Mouse (Mus musculus): ENCODE measurements around the gene Plekhh2. TPM values are rescaled to one million over a fixed set of nuclear protein-coding genes. Genes with fewer than 3 reads are reported as not detected.

The Plekhh2 gene
- total and polyA plus RNA-seq, 3 experiments, result 0.21 to 1.7 (median 1.1) TPM

DNA sequence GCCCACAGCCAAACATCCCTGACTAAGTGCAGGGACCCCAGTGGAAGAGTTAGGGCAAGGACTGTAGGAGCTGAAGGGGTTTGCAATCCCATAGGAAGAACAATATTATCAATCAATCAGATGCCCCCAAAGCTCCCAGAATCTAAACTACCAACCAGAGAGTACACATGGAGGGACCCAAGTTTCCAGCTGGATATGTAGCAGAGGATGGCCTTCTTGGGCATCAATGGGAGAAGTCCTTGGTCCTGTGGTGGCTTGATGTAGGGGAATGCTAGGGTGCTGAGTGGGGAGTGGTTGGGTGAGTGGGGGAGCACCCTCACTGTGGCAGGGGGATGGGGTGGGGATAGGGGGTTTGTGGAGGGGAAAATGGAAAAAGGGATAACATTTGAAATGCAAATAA is 8.4 kb downstream of the Plekhh2 start:
- TF ChIP-seq CTCF (conservative IDR thresholded peaks at IDR 0.05 in 1 of 2, IDR thresholded peaks at IDR 0.05 in 1 of 2; ENCODE audit: low read depth in 2 of 2, low read length in 2 of 2) (no peak), ELF1 (IDR thresholded peaks at IDR 0.05; ENCODE audit: low read depth, low read length) (no peak), GABPA (IDR thresholded peaks at IDR 0.05; ENCODE audit: insufficient replicate concordance, low read depth, low read length) (no peak), MXI1 (IDR thresholded peaks at IDR 0.05; ENCODE audit: low read depth, low read length) (no peak), MYC (IDR thresholded peaks at IDR 0.05; ENCODE audit: low read depth, low read length) (no peak), BHLHE40 (IDR thresholded peaks at IDR 0.05; ENCODE audit: low read depth, low read length) (no peak), CHD2 (IDR thresholded peaks at IDR 0.05; ENCODE audit: low read length) (no peak), MAZ (IDR thresholded peaks at IDR 0.05; ENCODE audit: low read depth, low read length) (no peak), UBTF (IDR thresholded peaks at IDR 0.05; ENCODE audit: low read depth, low read length) (no peak), CHD1 (IDR thresholded peaks at IDR 0.05; ENCODE audit: low read depth, low read length) (no peak), SIN3A (IDR thresholded peaks at IDR 0.05; ENCODE audit: low read length) (no peak)
- Histone ChIP-seq H3K4me1 (ENCODE audit: control insufficient read depth in 1 of 2, insufficient read depth in 2 of 2) (0 out of 4 replicates have a peak, but pooled peaks cover 0 to 3% of the 10 kb centered on the region in 2 experiments), H3K27me3 (replicated peaks) (no peaks in the 10 kb centered on the region), H3K36me3 (replicated peaks in 1 of 2; ENCODE audit: control insufficient read depth in 1 of 2, insufficient read depth in 1 of 2, low read length in 1 of 2) (no peaks in the 10 kb centered on the region), H3K9ac (ENCODE audit: insufficient read depth, low read depth) (no peak overlapping the region), H3K4me3 (replicated peaks in 1 of 3; ENCODE audit: low read depth in 2 of 3, low read length in 2 of 3, poor library complexity in 1 of 3) (no peak overlapping the region), H3K9me3 (replicated peaks; ENCODE audit: low read length) (no peaks in the 10 kb centered on the region), H3K27ac (ENCODE audit: insufficient read depth, low read depth) (no peak overlapping the region), H3K79me2 (replicated peaks; ENCODE audit: control insufficient read depth, extremely low read depth, insufficient read depth, poor library complexity, severe bottlenecking) (no peaks in the 10 kb centered on the region), H3K4me2 (ENCODE audit: insufficient read depth, low read depth, poor library complexity, severe bottlenecking) (no peak overlapping the region)
- no peak for DNase-seq (ENCODE audit: extremely low read depth)
- in situ Hi-C loops (cut with MboI; ENCODE audit: low pct_ligation_motif_present, low pct_unique_long_range_greater_than_20kb, low sequenced_read_pairs), result no loop called here
- dilution Hi-C loops (cut with MboI; ENCODE audit: extremely low pct_ligation_motif_present, extremely low pct_unique_long_range_greater_than_20kb, low sequenced_read_pairs), result no loop called here

DNA sequence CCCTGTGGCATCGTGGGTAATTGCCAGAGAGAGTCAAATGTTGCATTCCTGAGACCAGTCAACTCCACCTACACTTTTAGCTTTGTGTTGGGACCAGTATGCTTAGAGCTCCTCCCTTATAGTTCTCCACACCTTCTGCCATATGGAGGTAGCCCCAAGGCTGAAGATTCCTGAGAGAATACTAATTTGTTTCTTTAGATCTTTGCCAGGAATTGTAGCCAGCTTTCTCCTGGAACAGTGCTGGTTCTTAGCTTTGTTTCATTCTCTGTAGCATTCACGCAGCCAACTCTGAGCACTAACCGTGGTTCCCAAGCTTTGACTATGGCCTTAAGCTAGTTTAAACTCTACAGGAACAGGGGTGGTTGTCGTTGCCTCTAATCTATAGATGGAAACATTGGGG is 17.7 kb downstream of the Plekhh2 start:
- H3K27me3 ChIP-seq (replicated peaks), result no peaks in the 10 kb centered on the region
- in situ Hi-C loops (cut with MboI; ENCODE audit: low pct_ligation_motif_present, low pct_unique_long_range_greater_than_20kb, low sequenced_read_pairs) (no loop called here), dilution Hi-C loops (cut with MboI; ENCODE audit: extremely low pct_ligation_motif_present, extremely low pct_unique_long_range_greater_than_20kb, low sequenced_read_pairs) (no loop called here)
- no peak for TF ChIP-seq TBP (conservative IDR thresholded peaks at IDR 0.05; ENCODE audit: low read depth, low read length)
- no peak for TF ChIP-seq USF2 (conservative IDR thresholded peaks at IDR 0.05; ENCODE audit: low read depth, low read length)
- TF ChIP-seq MAX (IDR thresholded peaks at IDR 0.05; ENCODE audit: low read length), result no peak
- TF ChIP-seq SMC3 (IDR thresholded peaks at IDR 0.05; ENCODE audit: low read depth, low read length), result no peak
- no peak for TF ChIP-seq EP300 (IDR thresholded peaks at IDR 0.05; ENCODE audit: low read length)
- no peak for TF ChIP-seq USF1 (IDR thresholded peaks at IDR 0.05; ENCODE audit: low read depth, low read length)
- no peak for TF ChIP-seq CHD2 (IDR thresholded peaks at IDR 0.05; ENCODE audit: low read length)
- no peak for TF ChIP-seq MAZ (IDR thresholded peaks at IDR 0.05; ENCODE audit: low read depth, low read length)
- no peak for TF ChIP-seq ZMIZ1 (IDR thresholded peaks at IDR 0.05; ENCODE audit: low read depth, low read length)
- TF ChIP-seq ZKSCAN1 (IDR thresholded peaks at IDR 0.05; ENCODE audit: borderline replicate concordance, low read depth, low read length), result no peak
- TF ChIP-seq GABPA (IDR thresholded peaks at IDR 0.05; ENCODE audit: insufficient replicate concordance, low read depth, low read length), result no peak
- TF ChIP-seq ZC3H11A (IDR thresholded peaks at IDR 0.05; ENCODE audit: low read depth, low read length), result no peak
- TF ChIP-seq SIN3A (IDR thresholded peaks at IDR 0.05; ENCODE audit: low read length), result no peak
- no peak for TF ChIP-seq PAX5 (IDR thresholded peaks at IDR 0.05; ENCODE audit: low read length)
- TF ChIP-seq POLR2AphosphoS2 (IDR thresholded peaks at IDR 0.05; ENCODE audit: low read depth, low read length), result no peak
- TF ChIP-seq UBTF (IDR thresholded peaks at IDR 0.05; ENCODE audit: low read depth, low read length), result no peak
- no peak for TF ChIP-seq CTCF (conservative IDR thresholded peaks at IDR 0.05 in 1 of 2, IDR thresholded peaks at IDR 0.05 in 1 of 2; ENCODE audit: low read depth in 2 of 2, low read length in 2 of 2)
- no peaks in the 10 kb centered on the region for H3K9me3 ChIP-seq (replicated peaks; ENCODE audit: low read length)
- no peak overlapping the region for H3K27ac ChIP-seq (ENCODE audit: insufficient read depth, low read depth)
- H3K4me1 ChIP-seq (ENCODE audit: control insufficient read depth in 1 of 2, insufficient read depth in 2 of 2), result no peaks in the 10 kb centered on the region
- no peaks in the 10 kb centered on the region for H3K36me3 ChIP-seq (replicated peaks in 1 of 2; ENCODE audit: control insufficient read depth in 1 of 2, insufficient read depth in 1 of 2, low read length in 1 of 2)
- H3K79me2 ChIP-seq (replicated peaks; ENCODE audit: control insufficient read depth, extremely low read depth, insufficient read depth, poor library complexity, severe bottlenecking), result no peaks in the 10 kb centered on the region
- no peak overlapping the region for H3K4me3 ChIP-seq (replicated peaks in 1 of 3; ENCODE audit: low read depth in 2 of 3, low read length in 2 of 3, poor library complexity in 1 of 3)
- no peak overlapping the region for H3K4me2 ChIP-seq (ENCODE audit: insufficient read depth, low read depth, poor library complexity, severe bottlenecking)
- no peak overlapping the region for H3K9ac ChIP-seq (ENCODE audit: insufficient read depth, low read depth)
- no peak for DNase-seq (ENCODE audit: extremely low read depth)
